Mouse (Mus musculus) retina, postnatal 1 day (tissue): ENCODE measurements around the gene Cpeb2.

ENCODE experiments used
- DNase-seq: peaks from one replicate; pipeline ENCODE4 v3.0.0-alpha.2; 2012

Gene Cpeb2

DNA sequence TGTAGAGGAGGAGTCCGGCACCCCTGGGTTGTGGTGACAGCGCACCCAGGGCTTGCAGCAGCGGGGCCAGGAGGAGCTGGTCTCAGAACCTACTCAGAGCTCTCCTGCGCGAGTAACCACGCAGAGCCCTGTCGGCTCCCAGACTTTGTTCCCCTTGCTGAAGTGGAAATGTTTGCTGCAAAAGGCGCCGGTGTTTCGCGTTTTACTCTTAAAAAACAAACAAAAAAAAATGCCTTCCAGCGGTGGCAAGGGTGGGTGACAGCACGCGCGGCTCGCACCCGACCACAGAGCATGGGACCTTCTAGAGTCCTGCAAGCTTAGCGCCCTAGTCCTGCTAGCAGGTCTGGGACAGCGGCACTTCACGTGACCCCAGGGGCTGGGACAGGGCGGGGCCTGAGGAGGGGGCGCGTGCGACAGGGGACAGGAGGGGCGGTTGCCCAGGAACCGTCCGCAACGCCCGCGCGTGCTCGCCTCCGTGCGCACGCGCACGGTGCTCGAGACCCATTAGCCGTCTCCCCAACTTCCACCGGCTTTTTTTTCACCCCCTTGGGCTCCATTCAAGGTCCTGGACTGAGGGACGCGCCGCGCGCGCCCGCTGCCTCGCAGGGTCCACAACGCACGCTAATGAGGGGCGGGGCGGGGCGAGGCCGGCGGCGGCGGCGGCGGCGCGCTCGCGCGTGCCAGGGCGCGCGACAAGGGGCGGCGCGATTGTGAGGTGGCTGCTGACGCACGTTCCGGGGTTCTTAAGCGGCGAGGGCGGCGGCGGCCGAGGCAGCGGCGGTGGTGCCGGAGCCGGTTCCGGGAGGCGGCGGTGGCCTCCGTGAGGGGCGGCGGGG is at the start of gene Cpeb2:
Gene Cpeb2 (plus strand): TSS at position 691 of the 836 bp plus-strand sequence.
- DNase-seq, result peak; percentile 95

- no peak for DNase-seq
Observed at GRCm38 (mm10) chr5:43183556-43183955, 49.4 kb upstream of the Cpeb2 start.

DNA sequence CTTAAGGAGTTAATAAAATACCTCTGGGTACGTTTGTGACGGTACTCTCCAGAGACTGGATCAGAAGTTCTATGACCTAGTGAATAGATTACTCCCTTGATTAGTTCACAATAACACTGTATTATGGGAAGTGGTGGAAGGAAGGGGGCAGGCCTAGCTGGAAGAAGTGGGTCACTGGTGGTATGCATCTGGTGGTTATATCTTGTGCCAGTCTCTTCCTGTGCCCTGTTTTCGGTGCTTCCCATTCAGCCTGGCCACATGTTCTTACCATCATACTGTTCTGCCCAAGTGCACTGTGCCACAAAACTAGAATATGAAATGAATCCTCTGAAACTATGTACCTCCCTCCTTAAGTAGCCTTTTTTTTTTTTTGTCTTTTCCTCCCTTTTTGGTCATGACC is 48.1 kb upstream of the Cpeb2 start:
- no peak for DNase-seq

DNA sequence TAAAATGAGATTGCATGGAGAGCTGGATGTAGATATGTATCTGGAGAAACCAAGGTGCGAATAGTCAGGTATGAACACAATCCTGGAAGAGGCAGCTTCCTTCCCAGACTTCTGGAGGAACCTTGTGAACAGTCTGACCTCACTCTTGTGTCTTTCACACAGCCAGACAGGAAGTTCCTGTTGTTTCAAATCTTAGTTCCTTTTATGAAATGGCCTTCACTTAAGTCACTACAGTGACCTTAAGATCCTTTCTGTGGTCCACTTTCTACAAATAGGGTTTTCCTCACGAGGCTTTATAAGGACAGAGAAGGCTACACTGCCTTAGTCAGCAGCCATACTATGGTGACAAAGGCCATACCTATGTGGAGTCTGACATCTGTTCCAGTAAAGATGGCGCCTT is 47.5 kb upstream of the Cpeb2 start:
- no peak for DNase-seq

- DNase-seq, result no peak
Observed at GRCm38 (mm10) chr5:43200686-43201085, 32.3 kb upstream of the Cpeb2 start.

DNA sequence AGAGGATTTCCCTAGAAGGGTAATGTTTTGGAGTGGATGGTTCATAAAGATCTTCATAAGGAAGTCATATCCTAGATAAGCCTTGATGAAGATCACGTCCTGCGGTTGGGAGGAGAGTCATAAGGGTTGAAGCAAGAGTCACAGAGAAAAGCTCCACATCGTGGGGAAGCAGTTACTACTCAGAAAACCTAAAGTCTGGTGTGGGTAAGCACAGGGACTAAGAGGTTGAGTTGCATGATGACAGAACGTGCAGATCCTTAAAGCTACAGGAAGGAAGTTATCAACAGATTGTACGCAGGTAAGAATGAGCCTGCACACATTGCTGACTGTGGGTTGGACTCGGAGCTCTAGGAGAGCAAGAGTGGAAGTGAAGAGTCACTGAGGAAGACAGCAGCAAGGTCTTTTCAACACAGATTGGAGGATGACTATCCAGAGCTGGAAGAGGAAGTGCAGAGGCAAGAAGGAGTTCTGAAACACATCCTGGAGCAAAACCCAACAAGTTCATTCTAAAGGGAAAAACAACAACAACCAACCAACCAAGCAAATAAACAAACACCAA is 26.4 kb upstream of the Cpeb2 start:
- no peak for DNase-seq

DNA sequence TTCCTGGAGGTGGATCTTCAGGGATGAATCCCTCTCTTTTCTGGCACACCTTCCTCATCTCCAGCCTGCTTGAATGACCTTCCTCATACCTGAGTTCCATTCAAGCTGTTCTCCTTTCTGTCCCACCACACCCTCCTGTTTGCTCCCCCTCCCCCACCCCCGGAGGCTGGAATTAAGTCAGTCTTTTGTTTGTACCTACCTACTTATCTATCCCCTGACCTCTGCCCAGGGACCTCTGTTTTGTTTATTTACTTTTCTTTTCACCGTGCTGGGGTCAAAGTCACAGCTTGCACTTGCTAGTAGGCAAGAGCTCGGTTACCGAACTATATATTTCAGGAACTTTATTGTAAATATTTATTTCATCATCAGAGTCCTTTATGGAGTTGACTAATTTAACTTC is 15.5 kb upstream of the Cpeb2 start:
- no peak for DNase-seq

GRCm38 (mm10) chr5:43217987-43218846 is 14.8 kb upstream of the Cpeb2 start:
- no peak for DNase-seq

GRCm38 (mm10) chr5:43218847-43219132 is 14.2 kb upstream of the Cpeb2 start:
- no peak for DNase-seq

DNA sequence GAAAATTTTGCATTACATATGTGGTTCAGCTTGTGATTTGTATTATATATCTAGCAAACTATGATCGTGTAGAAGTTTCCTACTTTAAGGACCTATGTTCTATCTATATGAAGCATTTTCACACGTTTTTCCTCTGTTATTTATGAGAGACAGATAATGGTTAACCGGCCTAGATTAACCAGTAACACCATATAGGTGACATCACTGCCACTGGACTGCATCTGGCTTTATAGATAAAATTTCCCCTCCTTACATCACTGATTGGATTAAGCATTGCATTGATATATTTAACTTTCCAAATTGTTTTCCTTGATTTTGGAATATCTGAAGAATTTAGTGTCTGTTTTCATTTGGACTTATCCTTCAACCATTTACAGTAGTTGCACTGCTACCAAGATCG is 9.6 kb upstream of the Cpeb2 start:
- no peak for DNase-seq

DNA sequence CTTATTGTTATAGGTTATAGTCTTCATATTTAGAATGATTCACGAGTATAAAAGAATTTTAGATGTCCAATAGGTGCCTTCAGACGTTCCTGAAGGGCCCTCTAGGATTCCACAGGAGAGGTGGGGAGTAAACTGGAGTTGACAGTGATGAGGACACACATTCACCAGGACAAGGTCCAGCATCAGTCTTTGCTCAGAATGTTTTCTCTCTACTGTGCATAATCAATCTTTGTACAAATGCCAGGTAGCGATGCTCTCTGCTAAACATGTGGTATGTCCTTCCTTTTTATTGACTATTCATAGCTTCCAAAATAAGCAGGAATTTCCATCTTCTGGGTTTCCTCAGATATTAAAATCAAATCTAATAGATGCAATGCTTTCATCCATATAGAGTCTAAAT is 8.7 kb upstream of the Cpeb2 start:
- no peak for DNase-seq

GRCm38 (mm10) chr5:43226160-43226559 is 6.8 kb upstream of the Cpeb2 start:
- DNase-seq, result no peak

DNA sequence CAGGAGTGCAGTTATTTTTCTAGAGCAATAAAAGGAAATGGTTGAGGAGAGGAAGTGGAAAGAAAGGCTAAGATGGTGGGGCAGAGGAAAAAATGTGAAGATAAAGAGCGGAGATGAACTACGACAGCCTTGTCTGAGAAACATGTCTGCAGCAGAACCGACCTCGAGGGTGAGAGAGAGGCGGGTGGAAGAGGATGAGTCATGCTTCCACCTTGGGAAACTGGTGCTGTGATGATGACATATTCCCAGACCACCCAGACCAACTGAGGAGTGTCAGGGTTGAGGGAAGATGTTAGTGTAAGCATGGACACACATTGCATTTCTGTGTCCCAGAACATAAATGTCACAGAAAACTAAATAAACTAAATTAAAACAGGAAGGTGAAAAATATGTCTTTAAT is 5.4 kb upstream of the Cpeb2 start:
- DNase-seq, result no peak

GRCm38 (mm10) chr5:43231061-43231460 is 1.9 kb upstream of the Cpeb2 start:
- DNase-seq, result no peak

- no peak for DNase-seq
Observed at GRCm38 (mm10) chr5:43232149-43232479, 856 bp upstream of the Cpeb2 start.

DNA sequence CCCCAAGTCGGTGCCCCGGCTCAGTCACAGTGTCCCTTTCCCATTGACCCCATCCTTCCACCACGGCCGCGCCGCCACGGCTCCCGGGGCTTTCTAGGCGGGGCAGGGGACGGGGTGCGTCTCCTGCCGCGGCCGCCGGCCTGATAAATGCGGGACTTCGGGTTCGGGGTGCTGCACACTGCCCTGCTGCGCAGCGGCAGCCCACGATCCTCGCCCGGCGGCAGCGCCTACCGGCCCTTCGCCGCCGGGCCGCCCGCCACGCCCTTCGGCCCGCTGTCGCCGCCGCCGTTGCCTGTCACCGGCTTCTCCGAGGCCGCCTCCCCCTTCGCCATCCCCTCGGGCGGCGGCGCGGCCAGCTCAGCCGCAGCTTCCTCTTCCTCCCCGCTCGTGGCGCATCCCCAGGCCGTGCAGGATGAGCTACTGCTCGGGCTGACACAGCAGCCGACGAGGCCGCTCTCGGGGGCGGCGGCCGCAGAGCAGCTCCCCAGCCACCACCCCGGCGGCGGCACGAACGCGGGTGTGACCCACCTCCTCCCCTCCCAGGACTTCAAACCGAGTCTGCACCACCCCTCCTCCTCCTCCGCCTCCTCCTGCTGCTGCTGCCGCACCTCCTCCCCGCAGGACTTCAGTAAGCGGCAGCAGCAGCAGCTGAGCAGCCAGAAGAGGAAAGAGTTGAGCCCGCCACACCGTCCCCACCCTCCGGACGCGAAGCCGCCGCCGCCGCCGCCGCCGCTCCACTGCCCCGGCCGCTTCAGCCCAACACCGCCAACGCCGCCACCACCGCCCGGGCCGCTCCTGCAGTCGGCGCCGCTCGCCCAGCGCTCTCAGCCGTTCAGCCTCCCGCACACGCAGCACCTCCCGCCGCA is 579 bp downstream of the Cpeb2 start:
- DNase-seq, result peak; percentile 84

DNA sequence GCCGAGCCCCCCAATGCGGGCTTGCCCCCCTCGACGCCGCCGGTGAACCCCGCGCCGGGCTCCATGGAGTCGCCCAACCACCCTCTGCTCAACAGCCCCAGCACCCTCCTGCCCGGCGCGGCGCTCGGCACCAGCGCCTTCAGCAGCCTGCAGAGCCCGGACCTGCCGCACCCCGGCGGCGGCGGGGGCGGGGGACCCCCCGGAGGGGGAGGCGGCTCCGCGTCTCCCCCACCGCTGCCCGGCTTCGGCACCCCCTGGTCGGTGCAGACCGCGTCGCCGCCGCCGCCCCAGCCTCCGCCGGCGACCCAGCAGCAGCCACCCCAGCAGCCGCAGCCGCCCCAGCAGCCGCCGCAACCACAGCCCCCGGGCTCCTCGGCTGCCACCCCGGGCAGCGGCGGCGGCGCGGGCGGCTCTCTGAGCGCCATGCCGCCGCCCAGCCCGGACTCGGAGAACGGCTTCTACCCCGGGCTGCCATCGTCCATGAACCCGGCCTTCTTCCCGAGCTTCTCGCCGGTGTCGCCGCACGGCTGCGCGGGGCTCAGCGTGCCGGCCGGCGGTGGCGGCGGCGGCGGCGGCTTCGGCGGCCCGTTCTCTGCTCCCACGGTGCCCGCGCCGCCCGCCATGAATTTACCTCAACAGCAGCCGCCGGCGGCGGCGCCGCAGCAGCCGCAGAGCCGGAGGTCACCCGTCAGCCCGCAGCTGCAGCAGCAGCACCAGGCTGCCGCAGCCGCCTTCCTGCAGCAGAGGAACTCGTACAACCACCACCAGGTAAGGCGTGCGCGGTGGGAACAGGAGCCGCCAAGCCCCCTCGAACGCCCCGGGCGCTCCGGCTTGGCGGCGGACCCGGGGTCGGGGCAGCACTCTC is 1.6 kb downstream of the Cpeb2 start:
- peak; percentile 63 for DNase-seq

DNA sequence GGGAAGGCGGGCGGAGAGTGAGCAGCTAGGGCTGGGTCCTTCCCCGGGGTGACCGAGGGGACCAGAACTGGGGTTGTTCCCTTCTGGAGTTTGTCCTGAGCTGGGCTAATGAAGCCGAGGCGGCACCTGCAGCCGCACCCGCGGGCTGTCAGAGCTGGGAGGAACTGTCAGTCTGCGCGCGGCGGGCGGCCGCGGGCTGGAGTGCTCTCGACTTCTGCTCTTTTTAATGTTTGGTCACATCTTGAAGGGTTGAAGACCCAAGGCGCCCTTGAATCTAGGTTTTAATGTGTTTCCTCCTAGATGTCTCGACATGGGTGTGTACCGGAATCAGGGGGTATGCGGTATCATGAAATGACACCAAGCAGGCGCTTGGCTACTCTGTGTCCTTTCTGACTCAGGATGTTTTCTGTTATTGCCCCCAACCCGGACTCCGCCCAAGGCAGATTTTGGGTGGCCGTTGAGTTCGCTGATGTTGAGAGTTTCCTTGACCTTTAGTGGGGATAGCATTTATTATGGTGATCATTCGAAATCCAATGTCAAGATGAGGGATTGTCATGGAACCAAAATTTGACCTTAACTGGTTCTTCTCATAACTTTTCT is 2.3 kb downstream of the Cpeb2 start:
- DNase-seq, result no peak

GRCm38 (mm10) chr5:43235997-43236396 is 3.0 kb downstream of the Cpeb2 start:
- no peak for DNase-seq

DNA sequence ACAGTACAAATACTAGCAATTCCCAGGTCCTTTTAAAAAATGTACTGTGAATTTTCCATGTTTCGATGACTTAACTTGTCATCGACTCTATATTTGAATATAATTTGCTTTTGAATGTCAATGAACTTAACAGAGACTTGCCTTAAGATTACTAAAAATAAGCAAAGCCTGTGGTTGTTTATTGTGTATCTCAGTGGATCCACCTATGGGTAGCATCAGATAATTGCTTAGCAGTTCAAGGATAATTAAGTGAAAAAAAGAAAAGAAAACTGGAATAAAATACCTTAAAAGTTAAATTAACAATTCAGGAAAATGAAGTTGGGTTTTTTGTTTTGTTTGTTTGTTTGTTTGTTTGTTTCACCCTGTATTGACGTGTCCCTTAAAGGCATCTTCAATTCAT is 3.5 kb downstream of the Cpeb2 start:
- DNase-seq, result peak; percentile 21

DNA sequence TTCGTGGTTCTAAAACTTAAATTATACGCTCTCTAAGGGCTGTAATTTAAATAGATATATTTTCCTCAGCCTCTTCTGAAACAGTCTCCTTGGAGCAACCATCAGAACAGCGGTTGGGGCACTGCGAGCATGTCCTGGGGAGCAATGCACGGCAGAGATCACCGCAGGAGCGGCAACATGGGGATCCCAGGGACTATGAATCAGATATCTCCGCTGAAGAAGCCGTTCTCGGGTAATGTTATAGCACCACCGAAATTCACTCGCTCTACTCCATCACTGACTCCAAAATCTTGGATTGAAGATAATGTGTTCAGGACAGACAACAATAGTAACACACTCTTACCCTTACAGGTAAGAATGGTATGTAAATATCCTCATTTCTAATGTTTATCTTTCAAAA is 4.3 kb downstream of the Cpeb2 start:
- DNase-seq, result no peak
